Mouse (Mus musculus) kidney, embryonic 15.5 days (tissue): ENCODE measurements at regions not wholly inside any gene's neighbourhood (a gene's known extent, or its start where the extent isn't known, plus 50 kb on each side); places are given as distances from the start of the nearest gene placed in this dataset.
"Not testable (repeated sequence)": the region's sequence is repeated elsewhere in the genome, so short reads cannot be mapped to it uniquely, and the experiment has no call there.

Source experiments
- ATAC-seq: fragments of 200-750 bp; cut with Nextera tagmentation; replicated peaks from 2 replicates; pipeline ENCODE4 v1.8.0; 2017; ENCODE audit warnings: moderate TSS enrichment; ENCODE audit not compliant: low FRiP score
- H3K27ac ChIP-seq: fragments of 300-500 bp; sonication (generic); 2 replicates; pipeline ENCODE4 v1.5.1; 2015; ENCODE audit warnings: mild to moderate bottlenecking, inconsistent platforms
- H3K27me3 ChIP-seq: fragments of 300-500 bp; sonication (generic); 2 replicates; pipeline ENCODE4 v1.6.1; 2015; ENCODE audit warnings: inconsistent platforms
- H3K36me3 ChIP-seq: fragments of 300-500 bp; sonication (generic); 2 replicates; pipeline ENCODE4 v1.6.1; 2015; ENCODE audit warnings: inconsistent platforms
- H3K4me1 ChIP-seq: fragments of 300-500 bp; sonication (generic); 2 replicates; pipeline ENCODE4 v1.6.1; 2015; ENCODE audit warnings: inconsistent platforms
- H3K4me2 ChIP-seq: fragments of 300-500 bp; sonication (generic); 2 replicates; pipeline ENCODE4 v1.6.1; 2015; ENCODE audit warnings: moderate library complexity, mild to moderate bottlenecking, inconsistent platforms
- H3K4me3 ChIP-seq: fragments of 300-500 bp; sonication (generic); replicated peaks from 2 replicates; pipeline ENCODE4 v1.5.1; 2015; ENCODE audit warnings: mild to moderate bottlenecking, inconsistent platforms
- H3K9ac ChIP-seq: fragments of 300-500 bp; sonication (generic); 2 replicates; pipeline ENCODE4 v1.6.1; 2015; ENCODE audit warnings: mild to moderate bottlenecking, inconsistent platforms
- H3K9me3 ChIP-seq: fragments of 300-500 bp; sonication (generic); replicated peaks from 2 replicates; pipeline ENCODE4 v1.6.1; 2016; ENCODE audit warnings: inconsistent platforms
- WGBS: fragments of 180-500 bp; shearing (Covaris S2); methylation state at CpG from one replicate; pipeline ENCODE4 v1.1.7; 2015; ENCODE audit warnings: mixed read lengths; 5-methylcytosine and 5-hydroxymethylcytosine counted together

- 74% methylated on average over 5 of the region's 5 CpGs for WGBS
- Histone ChIP-seq H3K4me3 (no peak overlapping the region), H3K9me3 (no peaks in the 10 kb centered on the region), H3K4me1 (no peaks in the 10 kb centered on the region; the same call in 1 of the 2 replicates), H3K27ac (no peak overlapping the region), H3K4me2 (no peak overlapping the region), H3K36me3 (no peaks in the 10 kb centered on the region), H3K9ac (no peak overlapping the region), H3K27me3 (no peaks in the 10 kb centered on the region)
- no peak for ATAC-seq
These were observed 293.1 kb upstream of the Pdzrn3 start for GRCm38 (mm10) chr6:101670770-101671169.

GRCm38 (mm10) chr6:101669118-101669845 lies 291.6 kb upstream of the Pdzrn3 start:
- H3K27ac ChIP-seq = no peak overlapping the region
- no peak overlapping the region for H3K4me2 ChIP-seq
- WGBS = 71% methylated on average over 5 of the region's 5 CpGs
- no peak overlapping the region for H3K9ac ChIP-seq
- no peak overlapping the region for H3K4me3 ChIP-seq
- H3K27me3 ChIP-seq = no peaks in the 10 kb centered on the region
- H3K36me3 ChIP-seq = no peaks in the 10 kb centered on the region
- ATAC-seq = no peak
- H3K4me1 ChIP-seq = no peaks in the 10 kb centered on the region; the same call in 1 of the 2 replicates
- H3K9me3 ChIP-seq = no peaks in the 10 kb centered on the region

GRCm38 (mm10) chr6:101654351-101654750 lies 276.7 kb upstream of the Pdzrn3 start:
- no peak overlapping the region for H3K27ac ChIP-seq
- WGBS = 77% methylated on average over 6 of the region's 6 CpGs
- no peak for ATAC-seq
- H3K27me3 ChIP-seq = no peaks in the 10 kb centered on the region
- H3K36me3 ChIP-seq = no peaks in the 10 kb centered on the region
- no peak overlapping the region for H3K4me3 ChIP-seq
- no peaks in the 10 kb centered on the region for H3K4me1 ChIP-seq
- H3K4me2 ChIP-seq = no peak overlapping the region
- no peaks in the 10 kb centered on the region for H3K9me3 ChIP-seq
- H3K9ac ChIP-seq = no peak overlapping the region

GRCm38 (mm10) chr6:101650348-101650747 lies 272.7 kb upstream of the Pdzrn3 start:
- WGBS = 12% methylated on average over 5 of the region's 6 CpGs
- not testable (repeated sequence) for H3K27ac ChIP-seq, H3K27me3 ChIP-seq, H3K9me3 ChIP-seq, H3K4me2 ChIP-seq, H3K9ac ChIP-seq, H3K4me1 ChIP-seq, ATAC-seq, H3K36me3 ChIP-seq, H3K4me3 ChIP-seq

- Histone ChIP-seq H3K36me3 (no peaks in the 10 kb centered on the region), H3K27me3 (no peaks in the 10 kb centered on the region), H3K9ac (no peak overlapping the region), H3K4me2 (no peak overlapping the region), H3K4me1 (no peaks in the 10 kb centered on the region), H3K27ac (no peak overlapping the region), H3K9me3 (no peaks in the 10 kb centered on the region), H3K4me3 (no peak overlapping the region)
- WGBS = 73% methylated on average over 1 of the region's 1 CpGs
- ATAC-seq = no peak
These were observed 239.6 kb upstream of the Pdzrn3 start for GRCm38 (mm10) chr6:101617295-101617694.

- no peak overlapping the region for H3K27ac ChIP-seq
- H3K4me3 ChIP-seq = no peak overlapping the region
- H3K36me3 ChIP-seq = no peaks in the 10 kb centered on the region
- H3K4me2 ChIP-seq = no peak overlapping the region
- H3K9me3 ChIP-seq = no peaks in the 10 kb centered on the region
- ATAC-seq = no peak
- H3K27me3 ChIP-seq = no peaks in the 10 kb centered on the region
- WGBS = 30% methylated on average over 3 of the region's 3 CpGs
- no peak overlapping the region for H3K9ac ChIP-seq
- no peaks in the 10 kb centered on the region for H3K4me1 ChIP-seq
These were observed 239.1 kb upstream of the Pdzrn3 start for GRCm38 (mm10) chr6:101616776-101617175.

GRCm38 (mm10) chr6:101609015-101609414 lies 231.3 kb upstream of the Pdzrn3 start:
- no peaks in the 10 kb centered on the region for H3K27me3 ChIP-seq
- H3K4me3 ChIP-seq = no peak overlapping the region
- no peak for ATAC-seq
- H3K4me1 ChIP-seq = no peaks in the 10 kb centered on the region
- no peak overlapping the region for H3K9ac ChIP-seq
- H3K4me2 ChIP-seq = no peak overlapping the region
- H3K9me3 ChIP-seq = no peaks in the 10 kb centered on the region
- no peak overlapping the region for H3K27ac ChIP-seq
- H3K36me3 ChIP-seq = no peaks in the 10 kb centered on the region
- WGBS = 92% methylated on average over 4 of the region's 4 CpGs

GRCm38 (mm10) chr6:101603083-101603482 lies 225.4 kb upstream of the Pdzrn3 start:
- no peak overlapping the region for H3K4me3 ChIP-seq
- no peaks in the 10 kb centered on the region for H3K36me3 ChIP-seq
- H3K4me2 ChIP-seq = no peak overlapping the region
- no peak overlapping the region for H3K27ac ChIP-seq
- H3K27me3 ChIP-seq = no peaks in the 10 kb centered on the region
- ATAC-seq = peak; percentile 56; the same call in 1 of the 2 replicates
- 0 out of 2 replicates have a peak, but pooled peaks cover 3% of the 10 kb centered on the region for H3K4me1 ChIP-seq
- no peak overlapping the region for H3K9ac ChIP-seq
- no peaks in the 10 kb centered on the region for H3K9me3 ChIP-seq
- 44% methylated on average over 6 of the region's 6 CpGs for WGBS

GRCm38 (mm10) chr6:101596995-101597394 lies 219.3 kb upstream of the Pdzrn3 start:
- H3K4me1 ChIP-seq = no peaks in the 10 kb centered on the region
- no peaks in the 10 kb centered on the region for H3K9me3 ChIP-seq
- H3K4me3 ChIP-seq = no peak overlapping the region
- H3K36me3 ChIP-seq = no peaks in the 10 kb centered on the region
- no peak for ATAC-seq
- H3K27ac ChIP-seq = no peak overlapping the region
- no peak overlapping the region for H3K9ac ChIP-seq
- H3K4me2 ChIP-seq = no peak overlapping the region
- H3K27me3 ChIP-seq = no peaks in the 10 kb centered on the region
- 89% methylated on average over 2 of the region's 2 CpGs for WGBS

- H3K4me3 ChIP-seq = no peak overlapping the region
- H3K4me2 ChIP-seq = no peak overlapping the region
These were observed 216.3 kb upstream of the Pdzrn3 start for GRCm38 (mm10) chr6:101593782-101594641.

GRCm38 (mm10) chr6:101585871-101586270 lies 208.2 kb upstream of the Pdzrn3 start:
- Histone ChIP-seq H3K27me3 (no peaks in the 10 kb centered on the region), H3K9me3 (no peaks in the 10 kb centered on the region), H3K36me3 (no peaks in the 10 kb centered on the region), H3K4me2 (no peak overlapping the region), H3K27ac (no peak overlapping the region), H3K4me3 (no peak overlapping the region), H3K9ac (no peak overlapping the region), H3K4me1 (no peaks in the 10 kb centered on the region)
- no peak for ATAC-seq
- 83% methylated on average over 16 of the region's 16 CpGs for WGBS

More at GRCm38 (mm10) chr6:101593782-101594641, 216.3 kb upstream of the Pdzrn3 start:
- Histone ChIP-seq H3K27ac (no peak overlapping the region), H3K4me1 (no peaks in the 10 kb centered on the region), H3K9ac (no peak overlapping the region), H3K36me3 (no peaks in the 10 kb centered on the region), H3K9me3 (no peaks in the 10 kb centered on the region), H3K27me3 (no peaks in the 10 kb centered on the region)
- no peak for ATAC-seq
- 59% methylated on average over 12 of the region's 12 CpGs for WGBS

- Histone ChIP-seq H3K36me3 (no peaks in the 10 kb centered on the region), H3K4me2 (no peak overlapping the region), H3K4me1 (no peaks in the 10 kb centered on the region), H3K4me3 (no peak overlapping the region), H3K9ac (no peak overlapping the region), H3K27me3 (no peaks in the 10 kb centered on the region), H3K27ac (no peak overlapping the region), H3K9me3 (no peaks in the 10 kb centered on the region)
- 79% methylated on average over 4 of the region's 4 CpGs for WGBS
- no peak for ATAC-seq
These were observed 203.1 kb upstream of the Pdzrn3 start for GRCm38 (mm10) chr6:101580824-101581223.
